Mouse (Mus musculus) cortical plate, adult 2 months (tissue): ENCODE results near the gene Tmem91. TPM values are rescaled to one million over a fixed set of nuclear protein-coding genes. Genes with fewer than 3 reads are reported as not detected.
"Not testable (repeated sequence)": the region's sequence is repeated elsewhere in the genome, so short reads cannot be mapped to it uniquely, and the experiment has no call there.

Source experiments
- H3K27ac ChIP-seq: fragments of 200-500 bp; 2 replicates; pipeline ENCODE4 v1.5.1; 2012; ENCODE audit warnings: low read length, control low read depth, inconsistent platforms; ENCODE audit not compliant: insufficient read depth
- H3K4me1 ChIP-seq: fragments of 200-500 bp; 2 replicates; pipeline ENCODE4 v1.6.1; 2011; ENCODE audit warnings: low read length; ENCODE audit not compliant: control insufficient read depth, insufficient read depth
- H3K4me3 ChIP-seq: fragments of 200-500 bp; 2 replicates; pipeline ENCODE4 v1.5.1; 2011; ENCODE audit warnings: mild to moderate bottlenecking, low read length, control low read depth; ENCODE audit not compliant: insufficient read depth
- CTCF ChIP-seq: fragments of 200-500 bp; IDR thresholded peaks from 2 replicates; pipeline ENCODE4 v1.5.1; 2011; ENCODE audit warnings: mild to moderate bottlenecking, control low read depth, low read length; ENCODE audit not compliant: insufficient read depth; ENCODE audit errors: extremely low read depth
- POLR2A ChIP-seq: fragments of 200-500 bp; IDR thresholded peaks from 2 replicates; pipeline ENCODE4 v1.6.1; 2011; ENCODE audit warnings: mild to moderate bottlenecking, low read length, control low read depth; ENCODE audit not compliant: insufficient read depth; ENCODE audit errors: extremely low read depth
- polyA plus RNA-seq: library from polyadenylated mRNA; depleted of rRNA; stranded (reverse); fragments of >200 nt; gene quantifications from 2 replicates; pipeline ENCODE4 v1.2.3, GENCODE M21; 2012; rRNA removed

Gene Tmem91
- 30.3 and 37.6 TPM in 2 replicates for polyA plus RNA-seq

DNA sequence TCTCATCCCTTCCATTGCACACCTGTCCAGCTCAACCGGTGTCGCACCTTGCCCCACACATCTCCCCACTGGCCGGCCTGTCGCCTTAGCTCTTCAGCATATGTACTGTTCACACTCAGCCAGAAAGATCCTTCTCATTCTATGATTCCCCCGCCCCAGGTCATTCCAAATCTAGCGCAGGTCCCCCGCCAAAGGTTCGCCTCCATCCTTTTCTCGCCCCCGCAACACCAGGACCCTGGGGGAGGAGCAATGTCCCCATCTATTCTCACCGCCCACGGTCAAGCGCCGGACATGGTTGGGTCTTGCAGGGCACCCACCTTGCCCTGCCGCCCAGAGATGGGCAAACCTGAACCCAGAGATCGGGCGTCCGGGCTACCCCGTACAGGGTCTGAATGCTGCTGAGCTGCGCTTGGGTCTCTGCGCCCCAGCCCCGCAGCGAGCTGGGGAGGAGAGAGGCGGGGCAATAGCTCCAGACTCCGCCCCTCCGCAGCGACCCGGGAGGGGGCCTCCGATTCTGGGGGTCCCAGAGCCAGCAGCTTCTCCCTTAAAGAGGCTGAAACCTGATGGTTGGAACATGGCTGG, at the start of gene Tmem91:
TSS of gene Tmem91 (minus strand) at position 448 of the 582 bp plus-strand sequence.
- TF ChIP-seq CTCF = no peak
- TF ChIP-seq POLR2A = no peak
- peak within 1 kb of the TSS; percentile 78 for H3K4me3 ChIP-seq
- no peak within 1 kb of the TSS for H3K27ac ChIP-seq
- H3K4me1 ChIP-seq = no peaks in the 10 kb centered on the region

- H3K4me3 ChIP-seq, H3K27ac ChIP-seq, H3K4me1 ChIP-seq: not testable (repeated sequence)
These were observed 46.8 kb upstream of the Tmem91 start for GRCm38 (mm10) chr7:25721776-25722175.

DNA sequence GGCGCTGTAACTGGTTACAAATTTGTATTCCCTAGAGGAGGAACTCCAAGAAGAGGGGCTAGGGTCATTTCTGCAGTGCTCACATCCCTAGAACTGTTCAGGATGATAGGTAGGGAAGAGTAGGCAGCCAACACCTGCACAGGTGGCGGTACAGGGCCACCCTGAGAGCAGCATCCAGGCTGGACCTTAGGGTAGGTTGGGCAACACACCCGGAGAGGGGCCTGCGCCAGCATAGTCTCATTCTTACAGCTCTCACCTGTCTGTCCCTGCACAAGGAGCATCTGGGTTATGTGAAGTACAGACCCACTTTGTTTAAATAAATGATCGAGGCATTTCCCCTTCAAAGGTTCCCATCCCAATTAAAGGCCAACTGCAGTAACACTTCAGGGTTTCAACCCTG, 45.8 kb upstream of the Tmem91 start:
- Histone ChIP-seq H3K27ac (no peak overlapping the region), H3K4me3 (no peak overlapping the region), H3K4me1 (peaks cover 7% of the 10 kb centered on the region)
- no peak for TF ChIP-seq CTCF
- no peak for TF ChIP-seq POLR2A

GRCm38 (mm10) chr7:25719761-25720610, 45.0 kb upstream of the Tmem91 start:
- peak; percentile 89 for TF ChIP-seq CTCF
- TF ChIP-seq POLR2A = no peak
- no peak overlapping the region for H3K27ac ChIP-seq
- no peak overlapping the region for H3K4me3 ChIP-seq

DNA sequence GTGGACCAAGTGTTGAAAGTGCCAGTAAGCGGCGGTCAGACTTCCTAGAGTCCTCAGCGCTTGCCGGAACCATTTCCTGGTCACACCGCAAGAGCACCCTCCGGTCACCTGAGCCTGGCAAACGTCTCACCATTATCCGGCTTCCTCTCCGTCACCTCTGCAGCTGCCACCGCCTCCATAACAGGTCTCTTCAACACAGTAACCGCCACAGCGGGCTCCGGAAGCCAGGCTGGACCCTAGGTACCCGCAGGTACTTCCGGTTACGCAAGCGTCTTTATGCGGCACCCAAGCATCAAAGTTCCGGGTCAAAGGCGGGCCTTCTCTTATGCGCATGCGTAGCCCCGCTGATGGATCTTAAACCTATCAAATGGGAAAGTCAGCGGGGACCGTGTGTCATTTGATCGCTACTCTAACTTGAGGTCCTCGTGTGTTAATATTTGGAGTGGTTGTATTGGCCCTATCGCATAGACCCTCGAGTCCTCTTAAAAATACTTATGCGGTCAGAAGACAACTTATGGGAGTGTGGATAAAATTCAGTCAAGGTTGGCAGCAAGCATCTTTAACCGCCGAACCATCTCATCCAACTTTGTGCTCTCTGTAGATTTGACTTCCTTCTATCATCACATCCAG, 43.9 kb upstream of the Tmem91 start, which contains the start of gene Ccdc97:
TSS of gene Ccdc97 (minus strand) at position 301 of the 630 bp plus-strand sequence.
- Histone ChIP-seq H3K27ac (peak within 1 kb of the TSS; percentile 42), H3K4me3 (peak within 1 kb of the TSS; percentile 52), H3K4me1 (peaks cover 7% of the 10 kb centered on the region)
- TF ChIP-seq CTCF (no peak), POLR2A (peak; percentile 78)

More at GRCm38 (mm10) chr7:25719761-25720610, 45.0 kb upstream of the Tmem91 start:
- H3K4me1 ChIP-seq = peaks cover 7% of the 10 kb centered on the region

GRCm38 (mm10) chr7:25717478-25717877, 42.5 kb upstream of the Tmem91 start:
- TF ChIP-seq CTCF (no peak), POLR2A (no peak)
- Histone ChIP-seq H3K27ac (no peak overlapping the region), H3K4me1 (peaks cover 7% of the 10 kb centered on the region), H3K4me3 (no peak overlapping the region)

DNA sequence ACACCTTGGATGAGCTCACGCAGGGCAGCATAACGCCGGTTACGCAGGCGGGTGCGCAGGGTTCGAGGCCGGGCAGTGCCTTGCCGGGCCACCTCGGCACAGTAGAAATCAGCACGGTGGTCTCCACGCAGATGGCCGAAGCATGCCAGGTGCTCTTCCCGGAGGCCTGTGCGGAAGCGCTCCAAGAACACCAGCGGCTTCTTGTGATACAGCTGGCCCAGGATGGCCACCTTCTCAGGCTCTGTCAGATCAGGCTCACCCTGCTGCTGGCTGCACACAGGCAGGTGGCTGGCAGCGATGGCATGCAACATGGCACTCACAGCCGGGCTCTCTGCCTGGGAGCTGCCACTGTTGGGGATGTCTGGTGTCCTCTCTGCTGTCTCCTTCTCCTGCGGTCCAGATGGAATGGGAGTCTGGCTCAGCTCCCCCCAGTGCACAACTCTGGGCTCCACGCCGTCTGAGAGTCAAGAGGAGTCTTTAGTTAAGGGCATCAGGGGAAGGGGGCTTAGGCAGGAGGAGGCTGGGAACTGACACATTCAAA, 40.8 kb upstream of the Tmem91 start:
- TF ChIP-seq CTCF = no peak
- TF ChIP-seq POLR2A = no peak
- Histone ChIP-seq H3K4me3 (no peak overlapping the region), H3K4me1 (peaks cover 11% of the 10 kb centered on the region), H3K27ac (no peak overlapping the region)

DNA sequence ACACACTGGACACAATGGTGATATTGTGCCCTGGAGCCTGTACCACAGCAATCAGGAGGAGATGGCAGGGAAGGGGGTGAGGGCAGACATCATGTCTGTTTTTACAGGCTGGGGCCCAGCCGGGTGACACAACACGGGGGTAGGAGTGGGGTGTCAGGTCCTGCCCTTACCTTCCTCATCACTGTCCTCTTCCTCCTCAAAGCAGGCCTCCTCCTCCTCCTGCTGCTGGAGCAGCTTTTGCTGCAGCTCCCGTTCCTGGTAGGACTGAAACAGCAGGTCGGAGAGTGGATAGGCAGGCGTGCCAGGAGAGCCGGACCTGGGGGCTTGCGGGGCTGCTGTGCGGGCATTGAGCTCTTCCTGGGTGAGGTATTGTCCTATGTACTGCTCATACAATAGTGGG, 39.6 kb upstream of the Tmem91 start:
- TF ChIP-seq POLR2A (no peak), CTCF (no peak)
- Histone ChIP-seq H3K4me1 (peaks cover 13% of the 10 kb centered on the region), H3K4me3 (no peak overlapping the region), H3K27ac (no peak overlapping the region)

DNA sequence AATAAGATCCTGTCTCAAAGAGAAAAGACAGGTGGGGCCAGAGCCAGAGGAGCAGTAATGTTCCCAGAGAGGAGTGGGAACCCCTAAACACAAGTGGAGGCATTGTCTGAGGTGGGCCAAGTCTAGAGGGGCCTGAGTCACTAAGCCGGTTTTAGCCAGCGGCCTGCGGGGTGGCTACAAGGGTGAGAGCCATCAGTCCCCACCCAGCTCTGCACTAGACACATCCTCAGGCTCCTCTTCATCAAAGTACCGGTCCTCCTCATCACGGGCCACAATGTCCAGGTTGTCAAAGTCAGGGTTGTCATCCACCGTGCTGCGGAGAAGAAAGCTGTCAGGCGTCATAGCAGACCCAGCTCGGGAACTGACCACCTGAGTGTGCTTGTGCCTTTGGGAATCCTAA, 37.8 kb upstream of the Tmem91 start:
- Histone ChIP-seq H3K4me1 (peaks cover 9% of the 10 kb centered on the region), H3K27ac (no peak overlapping the region), H3K4me3 (no peak overlapping the region)
- TF ChIP-seq POLR2A (no peak), CTCF (no peak)

GRCm38 (mm10) chr7:25711731-25712197, 36.8 kb upstream of the Tmem91 start:
- no peak for TF ChIP-seq CTCF
- peak; percentile 5; the same call in 1 of the 2 replicates for TF ChIP-seq POLR2A
- no peak overlapping the region for H3K4me3 ChIP-seq
- H3K4me1 ChIP-seq = peaks cover 6% of the 10 kb centered on the region
- peak overlapping the region; percentile 2; the same call in 1 of the 2 replicates for H3K27ac ChIP-seq
